Mouse (Mus musculus): ENCODE results near the gene Kcne1l. TPM values are rescaled to one million over a fixed set of nuclear protein-coding genes. Genes with fewer than 3 reads are reported as not detected.

The Kcne1l gene
- total and polyA plus RNA-seq, 2 experiments from 2014 or later, result 39.5 to 55.7 TPM

- no peak overlapping the region for H3K4me3 ChIP-seq (ENCODE audit: low read depth, low read length)
- no peak overlapping the region for H3K27ac ChIP-seq (ENCODE audit: low read depth, low read length)
- no peaks in the 10 kb centered on the region for H3K4me1 ChIP-seq (ENCODE audit: insufficient read depth, low read length)
- no peak overlapping the region for H3K4me2 ChIP-seq (ENCODE audit: low read depth, low read length, poor library complexity, severe bottlenecking)
- WGBS, result 56% methylated on average over 3 of the region's 3 CpGs
- ATAC-seq (ENCODE audit: low FRiP score) (no peak), DNase-seq (ENCODE audit: low spot score) (no peak)
- H3K36me3 ChIP-seq (ENCODE audit: insufficient read depth, low read length), result no peaks in the 10 kb centered on the region
- TF ChIP-seq CTCF (IDR thresholded peaks at IDR 0.05), result no peak
- no peaks in the 10 kb centered on the region; the same call in 1 of the 2 replicates for H3K27me3 ChIP-seq (ENCODE audit: insufficient read depth, low read length)
- no peaks in the 10 kb centered on the region for H3K9me3 ChIP-seq (ENCODE audit: low read length)
- H3K9ac ChIP-seq (replicated peaks; ENCODE audit: low read length, poor library complexity, severe bottlenecking), result no peak overlapping the region
Observed at GRCm38 (mm10) chrX:142276573-142276972, 29.5 kb downstream of the Kcne1l start.

GRCm38 (mm10) chrX:142276031-142276430 lies 30.1 kb downstream of the Kcne1l start:
- DNase-seq (ENCODE audit: low spot score), result no peak
- no peak overlapping the region for H3K4me3 ChIP-seq (ENCODE audit: low read depth, low read length)
- ATAC-seq (ENCODE audit: low FRiP score), result no peak
- no peaks in the 10 kb centered on the region for H3K36me3 ChIP-seq (ENCODE audit: insufficient read depth, low read length)
- 66% methylated on average over 3 of the region's 3 CpGs for WGBS
- no peaks in the 10 kb centered on the region for H3K4me1 ChIP-seq (ENCODE audit: insufficient read depth, low read length)
- H3K27me3 ChIP-seq (ENCODE audit: insufficient read depth, low read length), result no peaks in the 10 kb centered on the region; the same call in 1 of the 2 replicates
- no peak for TF ChIP-seq CTCF (IDR thresholded peaks at IDR 0.05)
- no peaks in the 10 kb centered on the region for H3K9me3 ChIP-seq (ENCODE audit: low read length)
- H3K9ac ChIP-seq (replicated peaks; ENCODE audit: low read length, poor library complexity, severe bottlenecking), result no peak overlapping the region
- H3K27ac ChIP-seq (ENCODE audit: low read depth, low read length), result no peak overlapping the region
- no peak overlapping the region for H3K4me2 ChIP-seq (ENCODE audit: low read depth, low read length, poor library complexity, severe bottlenecking)

Other genes starting within 250 kb of the Kcne1l start
- 0.33 and 0.44 TPM in 2 replicates for gene Gucy2f, start 109.4 kb downstream of the Kcne1l start, total RNA-seq (2014; rRNA removed)
- gene Gucy2f, start 109.4 kb downstream of the Kcne1l start, polyA plus RNA-seq (2015; fragmentation: Nextera tagmentation; extraction: Ambion mirVana), result 0.10 and 0.14 TPM in 2 replicates
- 18.8 and 22.4 TPM in 2 replicates for gene Nxt2, start 79.5 kb downstream of the Kcne1l start, total RNA-seq (2014; rRNA removed)
- gene Nxt2, start 79.5 kb downstream of the Kcne1l start, polyA plus RNA-seq (2015; fragmentation: Nextera tagmentation; extraction: Ambion mirVana), result 23.5 and 24.4 TPM in 2 replicates
- gene Acsl4, start 84.2 kb upstream of the Kcne1l start, total RNA-seq (2014; rRNA removed), result 42.6 and 46.6 TPM in 2 replicates
- gene Acsl4, start 84.2 kb upstream of the Kcne1l start, polyA plus RNA-seq (2015; fragmentation: Nextera tagmentation; extraction: Ambion mirVana), result 28.6 and 30.6 TPM in 2 replicates